Mouse (Mus musculus): Measurements from ENCODE around the gene Copg1.

DNA sequence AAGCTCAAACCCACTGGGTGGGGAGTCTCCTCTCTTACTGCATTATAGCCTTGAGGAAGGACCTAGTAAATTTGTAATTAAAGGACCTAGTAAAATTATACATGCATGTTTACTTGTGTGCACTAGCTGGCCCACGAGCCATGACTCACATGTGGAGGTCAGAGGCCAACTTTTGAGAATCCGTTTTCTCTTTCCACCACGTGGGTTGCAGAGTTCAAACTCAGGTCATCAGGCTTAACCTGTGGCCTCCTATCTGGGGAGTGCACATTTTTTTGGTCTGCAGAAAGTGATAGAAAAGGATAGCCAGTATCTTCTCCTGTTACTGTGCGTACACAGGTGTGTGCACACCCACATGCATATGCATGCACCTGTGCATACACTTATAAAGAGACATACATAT, 8.6 kb upstream of the Copg1 start:
- TF ChIP-seq EP300 (IDR thresholded peaks at IDR 0.05; ENCODE audit: insufficient read depth, low read depth, low read length) (no peak), CTCF (IDR thresholded peaks at IDR 0.05) (no peak)
